Mouse (Mus musculus) small intestine, adult 2 months (tissue): Measurements from ENCODE around the gene Ddr1. TPM values are rescaled to one million over a fixed set of nuclear protein-coding genes. Genes with fewer than 3 reads are reported as not detected.

Experiments
- H3K27ac ChIP-seq: fragments of 200-500 bp; 2 replicates; pipeline ENCODE4 v1.5.1; 2012; ENCODE audit warnings: low read depth, low read length, control low read depth, inconsistent platforms; ENCODE audit not compliant: insufficient read depth
- H3K27me3 ChIP-seq: fragments of 200-500 bp; 2 replicates; pipeline ENCODE4 v1.6.1; 2012; ENCODE audit warnings: mild to moderate bottlenecking, moderate library complexity, low read length, inconsistent platforms; ENCODE audit not compliant: control insufficient read depth, insufficient read depth
- H3K36me3 ChIP-seq: fragments of 200-500 bp; 2 replicates; pipeline ENCODE4 v1.6.1; 2012; ENCODE audit warnings: mild to moderate bottlenecking, low read length, control low read depth, inconsistent platforms; ENCODE audit not compliant: control insufficient read depth, insufficient read depth
- H3K4me1 ChIP-seq: fragments of 200-500 bp; 2 replicates; pipeline ENCODE4 v1.6.1; 2012; ENCODE audit warnings: low read length, inconsistent platforms, mixed read lengths; ENCODE audit not compliant: control insufficient read depth, insufficient read depth, insufficient read length
- H3K4me3 ChIP-seq: fragments of 200-500 bp; 2 replicates; pipeline ENCODE4 v1.5.1; 2012; ENCODE audit warnings: low read depth, mild to moderate bottlenecking, control low read depth, inconsistent platforms, low read length, moderate library complexity
- CTCF ChIP-seq: fragments of 200-500 bp; IDR thresholded peaks from 2 replicates; pipeline ENCODE4 v1.5.1; 2012; ENCODE audit warnings: low read depth, mild to moderate bottlenecking, control low read depth, inconsistent platforms, low read length, moderate library complexity, mixed read lengths; ENCODE audit not compliant: insufficient replicate concordance, insufficient read length; ENCODE audit errors: extremely low read depth
- POLR2A ChIP-seq: fragments of 200-500 bp; IDR thresholded peaks from 2 replicates; pipeline ENCODE4 v1.6.1; 2012; ENCODE audit warnings: low read depth, mild to moderate bottlenecking, control low read depth, inconsistent platforms, low read length, moderate library complexity
- WGBS: fragments of 180-500 bp; shearing (Covaris S2); methylation state at CpG from one replicate; pipeline ENCODE4 v1.1.7; 2018; 5-methylcytosine and 5-hydroxymethylcytosine counted together
- polyA plus RNA-seq: library from polyadenylated mRNA; depleted of rRNA; stranded (reverse); fragments of >200 nt; gene quantifications from 2 replicates; pipeline ENCODE4 v1.2.3, GENCODE M21; 2012

Gene Ddr1
- polyA plus RNA-seq, 1 experiment: 76.9 TPM

DNA sequence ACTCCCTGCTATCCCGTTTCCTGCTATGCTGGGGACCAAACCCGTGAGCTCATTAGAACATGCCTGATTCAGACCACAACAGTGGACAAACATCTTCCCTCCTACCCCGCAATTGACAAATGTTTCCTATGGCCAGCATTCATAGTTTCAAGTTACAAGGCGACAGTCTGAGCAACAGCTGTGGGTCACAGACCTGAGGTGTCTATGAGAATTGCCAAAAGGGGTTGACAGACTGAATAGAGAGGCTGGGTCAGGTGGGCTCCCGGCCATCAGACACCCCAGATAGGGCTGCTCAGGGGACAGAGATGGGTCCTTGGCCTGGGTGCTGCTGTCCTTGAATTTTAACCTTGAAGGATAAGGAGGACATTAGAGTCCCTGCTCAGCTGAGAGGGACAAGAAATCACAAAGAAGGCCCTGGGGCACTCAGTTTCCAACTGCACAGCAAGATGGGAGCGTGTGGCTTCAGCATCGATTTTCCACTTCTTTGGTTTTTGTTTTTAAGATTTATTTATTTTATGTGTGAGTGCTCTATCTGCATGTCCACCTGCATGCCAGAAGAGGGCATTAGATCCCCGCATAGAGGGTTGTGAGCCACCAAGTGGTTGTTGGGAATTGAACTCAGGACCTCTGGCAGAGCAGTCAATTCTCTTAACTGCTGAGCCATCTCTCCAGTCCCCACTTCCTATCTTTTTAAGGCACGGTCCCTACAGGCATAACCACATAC is 15.4 kb upstream of the Ddr1 start:
- Histone ChIP-seq H3K27me3 (no peaks in the 10 kb centered on the region), H3K4me3 (no peak overlapping the region), H3K27ac (no peak overlapping the region), H3K36me3 (no peaks in the 10 kb centered on the region), H3K4me1 (peaks cover 11% of the 10 kb centered on the region)
- no peak for TF ChIP-seq CTCF
- no peak for TF ChIP-seq POLR2A
- WGBS: 77% methylated on average over 9 of the region's 9 CpGs

DNA sequence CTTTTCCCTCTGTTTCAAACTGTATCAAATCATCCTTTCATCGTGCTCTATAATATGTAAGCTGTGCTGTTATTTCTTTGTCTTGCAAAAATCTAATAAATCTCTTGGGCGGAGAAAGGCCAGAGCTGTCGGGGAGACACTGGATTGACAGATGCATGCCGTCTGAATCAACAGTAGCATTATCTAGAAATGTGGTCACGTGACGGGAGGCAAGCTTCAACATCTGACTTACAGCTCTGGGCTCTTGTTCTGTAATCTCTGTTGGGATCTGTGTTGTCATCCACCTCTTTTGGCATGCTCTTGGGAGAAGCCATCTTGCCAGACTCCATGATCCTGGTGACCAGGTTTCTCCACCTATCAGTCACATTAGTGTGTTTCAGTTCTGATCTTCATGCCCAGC is 12.7 kb upstream of the Ddr1 start:
- Histone ChIP-seq H3K4me3 (no peak overlapping the region), H3K36me3 (no peaks in the 10 kb centered on the region), H3K27ac (no peak overlapping the region), H3K27me3 (no peaks in the 10 kb centered on the region), H3K4me1 (peaks cover 7% of the 10 kb centered on the region)
- WGBS: 95% methylated on average over 6 of the region's 6 CpGs
- TF ChIP-seq CTCF (no peak), POLR2A (no peak)

DNA sequence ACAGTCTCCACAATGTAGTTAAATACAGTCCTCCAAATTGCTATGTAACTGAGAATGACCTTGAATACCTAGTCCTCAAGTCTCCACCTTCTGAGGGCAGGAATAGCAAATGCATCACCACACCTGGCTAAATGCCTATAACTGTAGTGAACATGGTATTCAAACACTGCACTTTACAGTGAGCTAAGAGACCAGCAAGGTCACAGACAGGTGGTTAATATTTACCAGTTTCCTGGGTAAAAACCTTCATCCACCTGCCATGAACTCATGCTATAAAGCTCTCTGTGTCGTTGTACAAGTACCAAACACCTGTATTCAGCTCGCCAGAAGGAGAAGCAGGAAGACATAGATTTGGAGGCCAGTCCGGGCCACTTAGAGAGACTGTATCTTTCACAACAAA is 11.7 kb upstream of the Ddr1 start:
- Histone ChIP-seq H3K4me1 (no peaks in the 10 kb centered on the region; the same call in 1 of the 2 replicates), H3K27me3 (no peaks in the 10 kb centered on the region), H3K36me3 (no peaks in the 10 kb centered on the region), H3K27ac (peak overlapping the region; percentile 3; the same call in 1 of the 2 replicates), H3K4me3 (no peak overlapping the region)
- WGBS: 25% methylated on average over 3 of the region's 3 CpGs
- no peak for TF ChIP-seq CTCF
- TF ChIP-seq POLR2A: no peak

DNA sequence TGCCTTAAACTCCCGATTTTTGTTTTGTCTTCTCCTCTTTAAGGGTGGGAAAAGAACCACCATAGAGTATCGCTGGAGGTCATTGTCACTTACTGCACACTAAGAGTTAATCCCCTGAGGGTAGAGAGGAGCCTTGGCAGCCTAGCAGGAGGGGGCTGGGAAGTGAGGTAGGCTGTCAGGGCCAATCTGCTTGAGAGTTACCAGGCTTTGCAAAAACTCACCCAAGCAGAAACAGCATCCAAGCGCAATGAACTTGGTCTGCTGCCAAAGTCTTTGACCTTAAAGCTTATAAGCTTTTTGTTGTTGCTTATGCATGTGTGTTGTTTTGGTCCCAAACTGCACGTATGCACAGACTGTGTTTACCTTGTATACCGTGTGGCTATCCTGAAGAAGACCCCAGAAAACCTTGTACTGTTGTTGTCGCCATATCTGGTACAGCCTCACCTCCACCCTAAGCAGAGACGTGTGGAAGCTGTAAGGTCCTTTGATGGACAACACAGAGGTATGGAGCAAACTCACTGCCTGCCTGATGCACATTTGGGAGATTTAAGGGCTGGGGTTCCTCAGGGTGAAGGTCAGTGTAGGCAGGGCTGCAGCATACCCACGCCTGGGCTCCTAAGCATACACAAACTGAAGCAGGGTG is 6.4 kb upstream of the Ddr1 start:
- H3K4me3 ChIP-seq: no peak overlapping the region
- no peaks in the 10 kb centered on the region for H3K36me3 ChIP-seq
- H3K27ac ChIP-seq: no peak overlapping the region
- no peaks in the 10 kb centered on the region for H3K27me3 ChIP-seq
- no peaks in the 10 kb centered on the region; the same call in 1 of the 2 replicates for H3K4me1 ChIP-seq
- TF ChIP-seq POLR2A: no peak
- no peak for TF ChIP-seq CTCF
- 68% methylated on average over 8 of the region's 8 CpGs for WGBS

DNA sequence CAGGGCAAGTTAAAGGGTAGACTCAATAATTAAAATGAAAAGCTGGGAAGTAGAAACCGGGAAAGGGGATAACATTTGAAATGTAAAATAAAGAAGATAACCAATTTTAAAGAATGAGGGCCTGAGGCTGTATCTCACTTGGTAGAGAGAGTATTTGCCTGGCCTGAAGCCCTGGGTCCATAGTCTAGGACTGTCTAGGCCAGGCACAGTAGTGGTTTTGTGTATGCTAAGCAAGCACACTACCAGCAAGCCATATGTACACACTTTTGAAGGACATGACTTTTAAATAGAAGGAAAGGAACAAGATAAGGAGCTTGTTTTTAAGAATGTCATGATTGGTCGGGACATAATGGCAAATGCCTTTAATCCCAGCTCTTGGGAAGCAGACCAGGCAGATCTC is 4.2 kb upstream of the Ddr1 start:
- no peak overlapping the region; the same call in 1 of the 2 replicates for H3K27ac ChIP-seq

DNA sequence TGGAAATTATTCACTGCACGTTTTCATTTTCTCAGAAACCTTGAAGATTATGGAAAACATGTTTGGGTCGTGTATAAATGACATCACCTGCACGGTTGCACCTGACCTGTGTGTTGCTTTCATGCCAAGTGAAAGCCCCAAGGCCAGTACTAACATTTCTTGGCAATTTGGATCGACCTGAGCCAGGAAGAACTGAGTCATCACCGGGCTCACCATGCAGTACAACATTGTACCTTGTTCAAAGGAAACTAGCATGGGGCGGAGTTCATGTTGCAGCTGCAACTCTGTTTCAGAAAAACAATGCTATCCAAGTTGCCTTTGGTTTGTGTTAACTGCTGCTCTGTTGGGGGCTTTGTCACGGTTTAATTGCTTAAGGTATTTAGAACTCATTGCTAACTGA is 3.5 kb upstream of the Ddr1 start:
- no peaks in the 10 kb centered on the region for H3K36me3 ChIP-seq
- H3K4me1 ChIP-seq: peaks cover 10% of the 10 kb centered on the region
- no peak overlapping the region for H3K4me3 ChIP-seq
- TF ChIP-seq POLR2A: no peak
- TF ChIP-seq CTCF: no peak
- WGBS: 19% methylated on average over 7 of the region's 7 CpGs
- peak overlapping the region; percentile 27; the same call in 1 of the 2 replicates for H3K27ac ChIP-seq
- H3K27me3 ChIP-seq: no peaks in the 10 kb centered on the region

More for the DNA sequence above, 4.2 kb upstream of the Ddr1 start:
- 37% methylated on average over 2 of the region's 2 CpGs for WGBS
- Histone ChIP-seq H3K27me3 (no peaks in the 10 kb centered on the region), H3K4me3 (no peak overlapping the region), H3K4me1 (peaks cover 10% of the 10 kb centered on the region), H3K36me3 (no peaks in the 10 kb centered on the region)
- TF ChIP-seq CTCF (no peak), POLR2A (no peak)

DNA sequence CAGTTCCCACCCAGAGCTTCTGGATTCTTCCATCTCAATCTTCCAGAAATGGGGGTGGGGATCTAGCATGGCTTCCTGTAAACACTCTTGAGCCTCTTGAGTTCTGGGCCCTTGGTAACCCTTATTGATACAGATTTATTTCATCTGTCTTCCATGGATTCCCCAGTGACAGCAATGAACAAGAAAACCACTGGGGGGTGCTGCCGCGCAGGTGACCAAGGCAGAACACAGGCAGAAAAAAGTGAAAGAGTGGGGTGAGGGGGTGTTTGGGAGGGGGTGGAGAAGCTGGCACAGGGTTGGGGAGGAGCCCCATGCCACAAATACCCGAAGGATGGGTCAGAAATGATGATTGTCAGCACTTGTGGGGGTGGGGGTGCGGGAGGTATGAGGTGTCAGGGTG is 1.4 kb upstream of the Ddr1 start:
- no peaks in the 10 kb centered on the region for H3K27me3 ChIP-seq
- TF ChIP-seq POLR2A (no peak), CTCF (peak; percentile 74; the same call in 1 of the 2 replicates)
- H3K4me3 ChIP-seq: no peak overlapping the region
- no peaks in the 10 kb centered on the region for H3K36me3 ChIP-seq
- WGBS: 25% methylated on average over 4 of the region's 4 CpGs
- no peak overlapping the region for H3K27ac ChIP-seq
- peaks cover 10% of the 10 kb centered on the region for H3K4me1 ChIP-seq
